Mouse (Mus musculus) kidney, postnatal 14 days (tissue): Measurements from ENCODE around the gene Smco3.

Source experiments
- DNase-seq: peaks from one replicate; pipeline ENCODE4 v3.0.0; 2022; ENCODE audit warnings: mixed read lengths

The Smco3 gene

GRCm38 (mm10) chr6:136845706-136846480, 10.6 kb upstream of the Smco3 start:
- no peak for DNase-seq

GRCm38 (mm10) chr6:136844903-136845302, 9.7 kb upstream of the Smco3 start:
- DNase-seq = no peak

DNA sequence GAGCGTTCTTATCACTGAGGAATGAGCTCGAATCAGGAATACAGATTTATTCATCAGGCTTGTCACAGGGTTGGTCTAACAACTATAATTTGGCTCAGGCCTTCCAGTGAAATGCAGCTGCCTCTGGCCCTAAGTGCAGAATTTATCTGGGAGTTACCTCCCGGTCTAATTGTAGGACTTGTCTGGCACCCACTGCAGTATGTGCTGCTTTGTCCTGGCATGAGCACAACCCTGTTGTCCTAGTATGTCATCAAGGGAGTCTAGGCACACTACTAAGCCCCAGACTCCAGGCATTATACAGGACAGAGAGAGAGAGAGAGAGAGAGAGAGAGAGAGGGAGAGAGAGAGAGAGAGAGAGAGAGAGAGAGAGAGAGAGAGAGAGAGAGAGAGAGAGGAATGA, 2.1 kb upstream of the Smco3 start:
- DNase-seq = no peak

DNA sequence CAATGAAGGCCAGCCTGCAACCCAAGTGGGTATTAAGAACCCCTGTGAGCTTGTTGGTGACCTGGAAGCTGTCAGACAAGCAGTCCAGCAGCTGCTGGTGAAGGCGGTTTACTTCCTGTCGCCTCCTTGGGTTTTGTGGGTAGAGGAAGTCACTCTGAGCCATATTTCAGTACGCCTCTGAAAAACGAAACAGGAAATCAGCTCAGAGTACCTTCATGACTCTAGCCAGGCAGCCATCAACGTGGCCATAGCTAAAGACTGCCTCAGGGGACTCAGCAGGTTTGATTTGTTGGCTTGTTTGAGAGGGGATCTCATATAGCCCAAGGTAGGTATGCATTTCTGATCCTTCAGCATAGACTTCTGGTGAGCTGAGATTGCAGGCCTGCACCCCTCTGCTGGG, 3.5 kb downstream of the Smco3 start:
- no peak for DNase-seq

GRCm38 (mm10) chr6:136828681-136829080, 6.6 kb downstream of the Smco3 start:
- no peak for DNase-seq

- peak; percentile 97 for DNase-seq
These were observed 7.2 kb downstream of the Smco3 start, which contains the start of gene Wbp11 for GRCm38 (mm10) chr6:136827881-136828561. Gene Wbp11, minus strand, starts transcription at chr6:136828233.

GRCm38 (mm10) chr6:136827516-136827880, 7.8 kb downstream of the Smco3 start, which contains the start of gene BC049715:
Gene BC049715, plus strand, starts transcription at chr6:136827626.
- DNase-seq = no peak

- no peak for DNase-seq
These were observed 8.1 kb downstream of the Smco3 start for GRCm38 (mm10) chr6:136827116-136827515.

DNA sequence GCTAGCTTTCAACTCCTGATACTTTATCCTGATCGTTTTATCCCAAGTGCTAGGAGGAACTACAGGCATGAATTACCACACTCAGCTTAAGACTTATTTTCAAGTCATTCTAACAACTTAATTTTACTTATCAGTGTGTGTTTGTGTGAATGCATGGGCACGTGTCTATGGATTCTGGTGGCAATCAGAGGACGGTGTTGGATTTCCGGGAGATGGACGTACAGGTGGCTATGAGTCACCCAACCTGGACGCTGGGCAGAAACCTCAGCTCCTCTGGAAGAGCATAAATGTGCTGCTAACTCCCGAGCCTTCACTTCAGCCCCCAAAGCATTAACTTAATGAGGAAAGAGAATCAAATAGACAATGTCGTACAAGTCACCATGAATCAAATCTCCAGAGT, 10.3 kb downstream of the Smco3 start:
- no peak for DNase-seq

GRCm38 (mm10) chr6:136821086-136821485, 14.2 kb downstream of the Smco3 start:
- no peak for DNase-seq

- no peak for DNase-seq
These were observed 14.9 kb downstream of the Smco3 start for GRCm38 (mm10) chr6:136820381-136820780.

GRCm38 (mm10) chr6:136817549-136817948, 17.7 kb downstream of the Smco3 start:
- no peak for DNase-seq

- no peak for DNase-seq
These were observed 18.4 kb downstream of the Smco3 start for GRCm38 (mm10) chr6:136816826-136817225.

DNA sequence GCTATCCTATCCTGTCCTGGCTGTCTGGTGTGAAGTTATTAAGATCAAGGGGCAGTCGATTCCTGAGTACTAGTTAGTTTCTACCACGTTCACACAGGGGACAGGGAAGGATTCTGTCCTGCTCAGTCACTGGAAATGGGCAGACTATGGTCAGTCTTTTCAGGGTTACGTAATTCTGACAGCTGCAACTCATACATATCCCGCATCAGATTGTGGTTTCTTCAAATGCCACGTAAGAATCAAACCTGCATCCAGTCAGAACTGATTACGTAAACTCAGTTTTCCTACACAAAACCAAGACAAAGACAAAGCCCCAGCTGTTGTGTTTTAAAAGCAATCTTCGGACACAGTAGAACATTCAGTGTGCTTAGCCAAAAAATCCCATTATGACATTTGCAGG, 19.9 kb downstream of the Smco3 start:
- DNase-seq = no peak

GRCm38 (mm10) chr6:136813117-136813516, 22.1 kb downstream of the Smco3 start:
- no peak for DNase-seq

GRCm38 (mm10) chr6:136811196-136811595, 24.1 kb downstream of the Smco3 start:
- DNase-seq = peak; percentile 40

GRCm38 (mm10) chr6:136809673-136810072, 25.6 kb downstream of the Smco3 start:
- DNase-seq = no peak

GRCm38 (mm10) chr6:136809077-136809476, 26.2 kb downstream of the Smco3 start:
- DNase-seq = peak; percentile 44

DNA sequence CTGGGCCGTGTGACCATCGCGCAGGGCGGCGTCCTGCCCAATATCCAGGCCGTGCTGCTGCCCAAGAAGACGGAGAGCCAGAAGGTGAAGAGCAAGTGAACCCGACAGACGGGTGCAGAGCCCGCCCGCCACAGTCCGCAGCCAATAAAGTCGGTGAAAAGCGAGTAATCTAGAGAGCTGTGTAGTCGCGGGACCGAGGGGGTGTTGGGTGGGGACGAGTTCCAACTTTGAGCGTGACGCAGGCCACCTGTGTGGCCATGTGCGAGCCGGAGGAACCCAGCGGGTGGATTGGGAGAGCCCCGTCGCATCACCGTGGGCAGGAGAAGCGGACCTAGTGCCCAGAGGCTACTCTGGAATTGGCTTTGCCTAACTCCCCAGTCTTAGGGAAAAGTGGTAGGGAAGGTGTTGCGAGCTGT, 26.6 kb downstream of the Smco3 start:
- DNase-seq = no peak

- DNase-seq = peak; percentile 98
These were observed 27.2 kb downstream of the Smco3 start, which contains the start of gene H2afj for GRCm38 (mm10) chr6:136808014-136808417. Gene H2afj, plus strand, starts transcription at chr6:136808244.

DNA sequence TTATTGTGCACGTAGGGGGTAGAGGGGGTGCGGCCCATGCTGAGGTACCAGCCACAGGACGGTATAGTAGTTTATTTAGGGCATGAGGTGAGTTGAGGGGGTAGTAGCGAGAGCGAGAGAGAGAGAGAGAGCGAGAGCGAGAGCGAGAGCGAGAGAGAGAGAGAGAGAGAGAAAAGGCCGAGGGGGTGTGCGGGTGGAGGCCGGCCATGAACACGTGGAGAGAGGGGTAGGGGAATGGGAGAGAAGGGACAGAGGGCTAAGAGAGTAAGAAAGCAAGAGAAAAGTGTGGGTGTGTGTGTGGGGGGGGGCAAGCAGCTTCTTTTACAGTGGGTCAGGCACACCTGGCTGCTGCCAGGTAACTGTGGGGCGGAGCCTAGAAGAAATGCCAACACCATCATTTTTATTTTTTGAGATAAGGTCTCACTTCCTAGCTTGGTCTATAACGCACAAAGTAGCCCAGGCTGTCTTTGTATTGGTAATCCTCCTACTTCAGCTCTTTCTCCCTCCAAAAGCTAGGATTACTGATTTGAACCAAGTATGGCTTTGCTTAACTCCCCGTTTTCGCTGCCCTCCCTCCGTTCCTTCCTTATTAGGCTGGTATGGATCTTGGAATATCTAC, 27.7 kb downstream of the Smco3 start:
- no peak for DNase-seq

GRCm38 (mm10) chr6:136806819-136807218, 28.4 kb downstream of the Smco3 start:
- DNase-seq = no peak

DNA sequence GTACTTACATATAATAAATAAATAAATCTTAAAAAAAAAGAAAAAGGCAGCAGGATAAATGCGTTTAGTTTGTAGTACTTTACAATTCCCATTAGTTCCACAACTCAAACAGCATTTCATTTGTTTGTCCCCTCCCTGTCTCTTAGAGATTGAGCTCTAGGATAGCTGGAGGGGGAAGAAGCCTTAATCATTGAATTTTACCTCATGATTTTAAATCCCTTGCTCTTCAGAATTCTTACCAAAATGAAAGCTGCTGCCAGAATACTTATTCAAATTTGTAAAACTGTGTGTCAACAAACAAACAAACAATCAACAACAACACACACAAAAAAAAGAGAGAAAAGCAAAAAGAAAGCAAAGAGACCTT, 29.9 kb downstream of the Smco3 start:
- DNase-seq = no peak
